Mouse (Mus musculus): ENCODE results near the gene Tmem238. TPM values are rescaled to one million over a fixed set of nuclear protein-coding genes. Genes with fewer than 3 reads are reported as not detected.

The Tmem238 gene
- polyA plus RNA-seq, 1 experiment from 2014 or later = 23.6 TPM

DNA sequence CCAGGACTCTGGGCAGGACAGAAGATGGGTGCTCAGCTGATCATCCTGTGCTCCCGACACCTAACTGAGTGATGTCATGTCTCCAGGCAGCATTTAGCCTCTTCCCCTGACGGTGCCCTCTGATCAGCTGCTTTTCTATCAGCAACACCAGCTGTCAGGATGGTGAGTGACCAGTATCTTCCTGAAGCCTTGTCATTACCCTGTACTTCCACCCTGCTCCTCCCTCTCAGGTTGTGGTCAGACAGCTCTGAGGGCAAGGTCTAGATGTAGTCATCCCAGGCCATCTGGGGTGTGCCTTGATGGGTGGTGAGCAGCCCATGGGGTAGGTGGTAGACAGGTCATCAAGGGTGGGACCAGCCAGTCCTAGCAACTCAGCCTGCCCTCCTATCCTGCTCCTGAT lies 40.3 kb downstream of the Tmem238 start:
- TF ChIP-seq CTCF (IDR thresholded peaks at IDR 0.05; ENCODE audit: low read depth) = no peak
- TF ChIP-seq EP300 (IDR thresholded peaks at IDR 0.05; ENCODE audit: low read depth) = peak; percentile 64; the same call in 1 of the 2 replicates
- Histone ChIP-seq H3K4me2 (ENCODE audit: low read depth, low read length) (no peak overlapping the region), H3K4me1 (ENCODE audit: insufficient read depth) (peaks cover 66% of the 10 kb centered on the region), H3K9me3 (ENCODE audit: low read length) (no peaks in the 10 kb centered on the region), H3K27me3 (ENCODE audit: insufficient read depth, low read length) (no peaks in the 10 kb centered on the region), H3K27ac (ENCODE audit: low read depth) (peak overlapping the region; percentile 85; the same call in 1 of the 2 replicates), H3K9ac (replicated peaks) (no peak overlapping the region), H3K4me3 (ENCODE audit: low read depth, low read length) (no peak overlapping the region), H3K36me3 (replicated peaks; ENCODE audit: insufficient read depth, low read length) (peaks cover 30% of the 10 kb centered on the region)
- DNase-seq = no peak
- peak; percentile 19 for ATAC-seq
- 66% methylated on average over 2 of the region's 2 CpGs for WGBS (ENCODE audit: insufficient replicate concordance)

DNA sequence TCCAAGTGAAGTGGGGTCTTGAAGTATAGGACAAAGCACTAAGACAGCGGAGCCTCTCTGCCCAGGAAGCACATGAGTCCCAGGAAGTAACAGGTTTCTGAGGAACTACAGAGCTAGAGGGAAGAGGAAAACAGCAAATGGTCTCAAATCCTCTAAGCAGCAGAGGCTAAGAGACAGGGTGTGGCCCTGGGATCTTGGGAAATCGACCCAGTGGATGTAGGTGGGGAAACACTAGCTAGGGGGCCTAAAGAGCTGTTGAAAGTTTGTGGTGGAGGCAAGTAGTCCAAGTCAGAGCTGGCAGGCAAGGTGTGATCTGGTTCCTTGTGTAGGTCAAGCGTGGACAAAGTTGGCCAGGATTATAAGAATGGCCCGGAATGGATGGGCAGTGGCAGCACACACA lies 41.1 kb downstream of the Tmem238 start:
- Histone ChIP-seq H3K27me3 (ENCODE audit: insufficient read depth, low read length) (no peaks in the 10 kb centered on the region), H3K9ac (replicated peaks) (no peak overlapping the region; the same call in 1 of the 2 replicates), H3K27ac (ENCODE audit: low read depth) (peak overlapping the region; percentile 85), H3K4me2 (ENCODE audit: low read depth, low read length) (peak overlapping the region; percentile 47), H3K4me3 (ENCODE audit: low read depth, low read length) (no peak overlapping the region), H3K4me1 (ENCODE audit: insufficient read depth) (peaks cover 72% of the 10 kb centered on the region), H3K36me3 (replicated peaks; ENCODE audit: insufficient read depth, low read length) (peaks cover 35% of the 10 kb centered on the region), H3K9me3 (ENCODE audit: low read length) (no peaks in the 10 kb centered on the region)
- TF ChIP-seq CTCF (IDR thresholded peaks at IDR 0.05; ENCODE audit: low read depth) = peak; percentile 13; the same call in 1 of the 2 replicates
- TF ChIP-seq EP300 (IDR thresholded peaks at IDR 0.05; ENCODE audit: low read depth) = no peak
- DNase-seq (no peak), ATAC-seq (no peak)
- WGBS (ENCODE audit: insufficient replicate concordance) = 72% methylated on average over 4 of the region's 4 CpGs

- Histone ChIP-seq H3K27me3 (ENCODE audit: insufficient read depth, low read length) (no peaks in the 10 kb centered on the region), H3K27ac (ENCODE audit: low read depth) (peak overlapping the region; percentile 85), H3K4me1 (ENCODE audit: insufficient read depth) (peaks cover 67% of the 10 kb centered on the region), H3K9me3 (ENCODE audit: low read length) (no peaks in the 10 kb centered on the region), H3K4me2 (ENCODE audit: low read depth, low read length) (peak overlapping the region; percentile 47), H3K9ac (replicated peaks) (peak overlapping the region; percentile 36), H3K36me3 (replicated peaks; ENCODE audit: insufficient read depth, low read length) (peaks cover 45% of the 10 kb centered on the region), H3K4me3 (ENCODE audit: low read depth, low read length) (no peak overlapping the region)
- DNase-seq = peak; percentile 29
- no peak for TF ChIP-seq CTCF (IDR thresholded peaks at IDR 0.05; ENCODE audit: low read depth)
- peak; percentile 95 for TF ChIP-seq EP300 (IDR thresholded peaks at IDR 0.05; ENCODE audit: low read depth)
- ATAC-seq = peak; percentile 62
- WGBS (ENCODE audit: insufficient replicate concordance) = 63% methylated on average over 9 of the region's 9 CpGs
Measured at GRCm38 (mm10) chr7:4747156-4747899, 42.1 kb downstream of the Tmem238 start.

DNA sequence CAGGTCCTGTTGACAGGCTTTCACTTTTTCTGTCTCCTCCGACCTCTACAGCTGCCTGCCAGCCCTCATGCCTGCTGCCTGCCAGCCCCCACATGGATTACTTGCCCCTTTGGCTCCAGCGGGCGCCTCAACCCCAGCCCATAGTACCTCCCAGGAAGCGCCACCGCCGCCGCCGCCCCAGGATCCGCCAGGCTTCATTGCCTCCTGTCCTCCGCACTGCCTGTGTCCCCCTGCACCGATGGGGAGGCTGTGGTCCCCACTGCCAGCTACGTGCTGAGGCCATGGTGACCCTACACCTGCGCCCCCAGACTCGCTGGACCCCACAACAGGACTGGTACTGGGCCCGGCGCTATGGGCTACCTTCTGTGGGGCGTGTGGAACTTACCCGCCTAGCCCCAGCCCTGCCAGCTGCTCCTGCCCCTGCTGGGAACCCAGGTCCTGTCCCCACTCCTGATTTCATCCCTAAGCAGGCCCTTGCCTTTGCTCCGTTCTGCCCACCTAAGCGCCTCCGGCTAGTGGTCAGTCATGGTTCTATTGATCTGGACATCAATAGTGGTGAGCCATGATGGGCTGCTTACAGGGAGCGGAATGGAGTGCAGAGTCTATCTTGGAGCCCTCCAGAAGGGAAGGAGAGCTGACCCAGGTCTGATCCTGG lies 43.0 kb downstream of the Tmem238 start:
- no peak for ATAC-seq
- Histone ChIP-seq H3K27me3 (ENCODE audit: insufficient read depth, low read length) (no peaks in the 10 kb centered on the region), H3K4me3 (ENCODE audit: low read depth, low read length) (no peak overlapping the region), H3K9me3 (ENCODE audit: low read length) (no peaks in the 10 kb centered on the region), H3K9ac (replicated peaks) (peak overlapping the region; percentile 36), H3K4me1 (ENCODE audit: insufficient read depth) (peaks cover 67% of the 10 kb centered on the region), H3K4me2 (ENCODE audit: low read depth, low read length) (peak overlapping the region; percentile 47), H3K27ac (ENCODE audit: low read depth) (peak overlapping the region; percentile 85), H3K36me3 (replicated peaks; ENCODE audit: insufficient read depth, low read length) (peaks cover 48% of the 10 kb centered on the region)
- TF ChIP-seq EP300 (IDR thresholded peaks at IDR 0.05; ENCODE audit: low read depth) (no peak), CTCF (IDR thresholded peaks at IDR 0.05; ENCODE audit: low read depth) (no peak)
- no peak for DNase-seq
- 90% methylated on average over 22 of the region's 22 CpGs for WGBS (ENCODE audit: insufficient replicate concordance)

DNA sequence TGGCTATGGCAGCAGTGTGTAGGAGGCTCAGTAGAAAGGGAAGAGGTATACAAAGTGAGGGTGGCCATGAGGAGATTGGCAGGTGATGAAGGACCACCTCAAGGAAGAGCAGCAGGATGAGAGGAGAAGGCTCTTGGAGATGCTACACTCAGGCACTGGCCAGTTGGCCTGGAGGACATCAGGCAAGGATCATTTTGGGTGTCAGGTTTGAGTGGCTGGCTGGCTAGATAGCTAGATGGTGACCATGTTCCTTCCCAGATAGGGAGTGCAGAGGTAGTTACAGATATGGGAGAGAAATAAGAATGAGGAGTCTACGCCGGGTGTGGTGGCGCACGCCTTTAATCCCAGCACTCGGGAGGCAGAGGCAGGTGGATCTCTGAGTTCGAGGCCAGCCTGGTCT lies 44.6 kb downstream of the Tmem238 start:
- 84% methylated on average over 5 of the region's 6 CpGs for WGBS (ENCODE audit: insufficient replicate concordance)
- ATAC-seq (no peak), DNase-seq (no peak)
- Histone ChIP-seq H3K36me3 (replicated peaks; ENCODE audit: insufficient read depth, low read length) (peaks cover 46% of the 10 kb centered on the region), H3K4me3 (ENCODE audit: low read depth, low read length) (no peak overlapping the region), H3K9me3 (ENCODE audit: low read length) (no peaks in the 10 kb centered on the region), H3K27me3 (ENCODE audit: insufficient read depth, low read length) (no peaks in the 10 kb centered on the region), H3K27ac (ENCODE audit: low read depth) (peak overlapping the region; percentile 94), H3K9ac (replicated peaks) (no peak overlapping the region), H3K4me2 (ENCODE audit: low read depth, low read length) (no peak overlapping the region), H3K4me1 (ENCODE audit: insufficient read depth) (peaks cover 71% of the 10 kb centered on the region)
- peak; percentile 43; the same call in 1 of the 2 replicates for TF ChIP-seq EP300 (IDR thresholded peaks at IDR 0.05; ENCODE audit: low read depth)
- TF ChIP-seq CTCF (IDR thresholded peaks at IDR 0.05; ENCODE audit: low read depth) = no peak

DNA sequence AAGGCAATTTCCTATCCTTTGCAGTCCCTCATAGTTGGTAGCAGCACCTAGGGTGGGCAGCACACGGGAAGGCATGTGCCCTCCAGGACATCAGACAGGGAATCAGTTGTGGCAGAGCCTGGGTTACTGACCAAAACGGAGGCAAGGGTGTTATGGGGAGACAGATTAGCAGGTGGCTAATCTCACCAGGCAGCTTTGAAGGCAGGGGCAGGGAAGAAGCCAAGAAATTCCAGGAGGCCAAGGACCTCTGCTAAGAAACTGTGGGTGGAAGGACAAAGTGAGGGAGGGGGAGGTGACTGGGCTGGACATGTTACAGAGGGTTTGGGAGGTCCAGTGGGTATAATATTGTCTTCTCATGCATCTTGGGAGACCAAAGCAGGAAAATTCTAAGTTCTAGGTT lies 46.1 kb downstream of the Tmem238 start:
- ATAC-seq (no peak), DNase-seq (peak; percentile 51)
- Histone ChIP-seq H3K4me3 (ENCODE audit: low read depth, low read length) (peak overlapping the region; percentile 96), H3K9ac (replicated peaks) (peak overlapping the region; percentile 89), H3K4me1 (ENCODE audit: insufficient read depth) (peaks cover 71% of the 10 kb centered on the region), H3K27ac (ENCODE audit: low read depth) (peak overlapping the region; percentile 94), H3K4me2 (ENCODE audit: low read depth, low read length) (peak overlapping the region; percentile 96), H3K27me3 (ENCODE audit: insufficient read depth, low read length) (no peaks in the 10 kb centered on the region), H3K9me3 (ENCODE audit: low read length) (no peaks in the 10 kb centered on the region), H3K36me3 (replicated peaks; ENCODE audit: insufficient read depth, low read length) (peaks cover 46% of the 10 kb centered on the region)
- 37% methylated on average over 2 of the region's 2 CpGs for WGBS (ENCODE audit: insufficient replicate concordance)
- TF ChIP-seq CTCF (IDR thresholded peaks at IDR 0.05; ENCODE audit: low read depth) (no peak), EP300 (IDR thresholded peaks at IDR 0.05; ENCODE audit: low read depth) (peak; percentile 93)
